Mouse (Mus musculus): ENCODE measurements around the gene Pald1.

DNA sequence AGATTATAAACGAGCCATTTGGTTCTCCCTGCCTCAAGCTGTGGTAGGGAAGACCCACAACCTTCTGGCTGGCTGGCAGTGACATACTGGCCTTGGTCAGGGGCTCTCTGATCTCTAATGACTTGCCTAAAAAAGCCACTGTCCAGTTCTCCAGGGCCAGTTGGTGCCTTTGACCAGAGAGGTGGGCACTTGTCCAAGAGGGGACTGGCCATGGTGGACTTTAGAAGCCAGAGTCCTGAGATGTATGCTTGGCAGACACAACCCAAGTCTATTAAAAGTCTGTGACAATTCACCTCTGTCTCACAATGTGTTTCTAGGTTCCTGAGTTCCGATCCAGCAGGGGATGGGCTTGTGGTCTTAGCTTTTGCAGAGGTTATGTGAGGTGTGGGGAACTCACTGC, 41.7 kb upstream of the Pald1 start:
- TF ChIP-seq ZC3H11A (IDR thresholded peaks at IDR 0.05; ENCODE audit: borderline replicate concordance, low read depth, low read length) = no peak
- no peak for TF ChIP-seq HCFC1 (IDR thresholded peaks at IDR 0.05; ENCODE audit: borderline replicate concordance, insufficient read depth, low read length)
- no peak for TF ChIP-seq ZNF384 (IDR thresholded peaks at IDR 0.05; ENCODE audit: low read depth, low read length)
- TF ChIP-seq CHD2 (IDR thresholded peaks at IDR 0.05; ENCODE audit: low read depth, low read length) = no peak
- TF ChIP-seq MAFK (IDR thresholded peaks at IDR 0.05; ENCODE audit: insufficient read depth, low read depth, low read length) = no peak

Data from ES-E14 (cell line).